ENCODE assay signal across 15 mouse cellular contexts in the genomic region with DNA sequence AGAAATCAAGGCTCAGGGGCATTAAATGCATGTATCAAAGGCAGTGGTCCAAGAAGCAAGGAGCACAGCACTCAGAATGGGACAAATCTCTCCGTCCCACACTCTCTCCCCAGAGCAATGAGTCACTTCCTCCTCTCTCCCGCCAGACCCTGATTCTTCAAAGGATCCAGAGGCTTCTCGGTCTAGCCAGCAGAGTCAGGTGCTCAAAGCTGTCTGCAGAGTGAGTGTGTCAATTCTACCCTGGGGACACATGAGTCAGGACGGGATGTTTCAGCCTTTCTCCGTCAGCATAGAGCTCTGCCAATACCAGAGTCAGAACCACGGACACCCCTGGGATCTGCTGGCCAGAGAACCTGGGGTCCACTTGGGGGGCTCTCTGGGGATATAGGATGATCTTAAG.
DNase-seq lines count a peak whose midpoint lies in the region; ATAC-seq and TF ChIP-seq lines count a peak whose summit lies in the region.
"Had no signal": no experiment of that assay in that cellular context is flagged by ENCODE, and none has a peak within 500 bp of the region (broad histone marks: within the 10 kb centered on the region; RNA-seq: fewer than 3 reads in every experiment).

No protein-coding gene starts in this region.

- no peak for TF ChIP-seq EP300 in liver, postnatal 0 days (IDR thresholded peaks at IDR 0.05; ENCODE audit: low read depth)

- no peak for TF ChIP-seq CTCF in liver, postnatal 0 days (IDR thresholded peaks at IDR 0.05; ENCODE audit: low read depth)

- H3K27me3 ChIP-seq in forebrain, embryonic 11.5 days (ENCODE audit: control insufficient read depth, insufficient read depth, low read length), result no peaks in the 10 kb centered on the region
- H3K27me3 ChIP-seq in liver, postnatal 0 days (ENCODE audit: insufficient read depth, low read length), result no peaks in the 10 kb centered on the region
- H3K27me3 ChIP-seq: megakaryocyte, embryonic 14.5 days had no signal

- WGBS in forebrain, embryonic 11.5 days, result 75% methylated on average over 6 of the region's 6 CpGs
- 37% methylated on average over 6 of the region's 6 CpGs for WGBS in liver, postnatal 0 days (ENCODE audit: insufficient replicate concordance)

- no peaks in the 10 kb centered on the region for H3K4me1 ChIP-seq in forebrain, embryonic 11.5 days (replicated peaks; ENCODE audit: control insufficient read depth, insufficient read depth, low read length)
- no peaks in the 10 kb centered on the region for H3K4me1 ChIP-seq in liver, postnatal 0 days (ENCODE audit: insufficient read depth)
- H3K4me1 ChIP-seq: megakaryocyte, embryonic 14.5 days had no signal

- DNase-seq in gastrocnemius, adult 18-20 months (ENCODE audit: low spot score), result peak; percentile 57
- DNase-seq in gastrocnemius, postnatal 4 days (ENCODE audit: low spot score in 2 of 2), result no peak
- peak; percentile 63 for DNase-seq in 3134 (ENCODE audit: extremely low read depth, insufficient read length, low spot score)
- DNase-seq in NIH3T3 (ENCODE audit: low read depth), result peak; percentile 70
- peak; percentile 42 to 65 for DNase-seq in heart, adult 9 months (ENCODE audit: low spot score in 2 of 2)
- no peak for DNase-seq in spleen, postnatal 36 days (ENCODE audit: low spot score in 2 of 2)
- DNase-seq in forebrain, embryonic 11.5 days (ENCODE audit: low spot score), result no peak
- no peak for DNase-seq in liver, postnatal 0 days
- DNase-seq: cerebellum, postnatal 14 days; forebrain, postnatal 0 days; kidney, adult 11 months; kidney, postnatal 4 days; lung, adult 2 months had no signal

- no peak overlapping the region for H3K27ac ChIP-seq in forebrain, embryonic 11.5 days (ENCODE audit: low read depth, low read length)
- no peak overlapping the region for H3K27ac ChIP-seq in liver, postnatal 0 days (ENCODE audit: low read depth)
- H3K27ac ChIP-seq: limb, embryonic 13.5 days had no signal

- H3K36me3 ChIP-seq in forebrain, embryonic 11.5 days (ENCODE audit: control insufficient read depth, insufficient read depth, low read length), result no peaks in the 10 kb centered on the region
- no peaks in the 10 kb centered on the region for H3K36me3 ChIP-seq in liver, postnatal 0 days (replicated peaks; ENCODE audit: insufficient read depth, low read length)
- H3K36me3 ChIP-seq: limb, embryonic 13.5 days had no signal

- ATAC-seq in forebrain, embryonic 11.5 days (replicated peaks; ENCODE audit: low FRiP score), result no peak
- ATAC-seq in liver, postnatal 0 days, result no peak
- ATAC-seq: forebrain, postnatal 0 days had no signal

- no peak overlapping the region for H3K4me2 ChIP-seq in forebrain, embryonic 11.5 days (ENCODE audit: low read depth, low read length, severe bottlenecking)
- H3K4me2 ChIP-seq in liver, postnatal 0 days (ENCODE audit: low read depth, low read length), result no peak overlapping the region
- H3K4me2 ChIP-seq: limb, embryonic 13.5 days had no signal

- no peak overlapping the region for H3K4me3 ChIP-seq in forebrain, embryonic 11.5 days (ENCODE audit: low read depth, low read length)
- H3K4me3 ChIP-seq in liver, postnatal 0 days (ENCODE audit: low read depth, low read length), result no peak overlapping the region
- H3K4me3 ChIP-seq: limb, embryonic 13.5 days; megakaryocyte, embryonic 14.5 days had no signal

- no peaks in the 10 kb centered on the region for H3K9me3 ChIP-seq in forebrain, embryonic 11.5 days (ENCODE audit: control insufficient read depth, low read length)
- no peaks in the 10 kb centered on the region for H3K9me3 ChIP-seq in liver, postnatal 0 days (ENCODE audit: low read length)
- H3K9me3 ChIP-seq: limb, embryonic 13.5 days; megakaryocyte, embryonic 14.5 days had no signal

- no peak overlapping the region for H3K9ac ChIP-seq in forebrain, embryonic 11.5 days (ENCODE audit: low read length)
- H3K9ac ChIP-seq in liver, postnatal 0 days (replicated peaks), result no peak overlapping the region
- H3K9ac ChIP-seq: forebrain, postnatal 0 days; limb, embryonic 13.5 days had no signal

Comparison
In these comparisons a context has a peak if more than half of its experiments do, and no peak if none do; other contexts are left out.
1. DNase-seq: peak in gastrocnemius, adult 18-20 months (single experiment), 3134 (single experiment), NIH3T3 (single experiment) and heart, adult 9 months (2 of 2); none in gastrocnemius, postnatal 4 days (0 of 2), spleen, postnatal 36 days (0 of 2), forebrain, embryonic 11.5 days (single experiment) and liver, postnatal 0 days (single experiment).